Mouse (Mus musculus) kidney, adult 2 months (tissue): Measurements from ENCODE around the gene Jak3.

Experiments
- CTCF ChIP-seq: fragments of 200-500 bp; conservative IDR thresholded peaks from 2 replicates; pipeline ENCODE4 v1.5.1; 2011; ENCODE audit warnings: low read depth, mild to moderate bottlenecking, control low read depth, low read length, moderate library complexity, mixed read lengths; ENCODE audit not compliant: insufficient read depth, insufficient read length
- POLR2A ChIP-seq: fragments of 200-500 bp; IDR thresholded peaks from one replicate; pipeline ENCODE4 v1.6.1; 2011; ENCODE audit warnings: low read depth, low read length, control low read depth

GRCm38 (mm10) chr8:71660325-71661120 is 15.6 kb upstream of the Jak3 start:
- no peak for TF ChIP-seq POLR2A
- TF ChIP-seq CTCF = peak; percentile 97
